Mouse (Mus musculus): ENCODE data around the gene Tyw5.

GRCm38 (mm10) chr1:57358546-57358945, 48.4 kb downstream of the Tyw5 start:
- TF ChIP-seq CTCF (IDR thresholded peaks at IDR 0.05; ENCODE audit: extremely low read depth, insufficient read length, insufficient replicate concordance, low read depth, low read length) (no peak), POLR2A (IDR thresholded peaks at IDR 0.05; ENCODE audit: low read depth, low read length) (no peak)
